Mouse (Mus musculus) yolk sac, embryonic 10.5 days (tissue): ENCODE results near the gene Gm15517.
A peak's percentile ranks its signal among the peaks of the same experiment; 100 is the strongest.

Experiments used
- DNase-seq: peaks from one replicate; pipeline ENCODE4 v3.0.0-alpha.2; 2017; ENCODE audit warnings: low spot score

Gm15517 gene

DNA sequence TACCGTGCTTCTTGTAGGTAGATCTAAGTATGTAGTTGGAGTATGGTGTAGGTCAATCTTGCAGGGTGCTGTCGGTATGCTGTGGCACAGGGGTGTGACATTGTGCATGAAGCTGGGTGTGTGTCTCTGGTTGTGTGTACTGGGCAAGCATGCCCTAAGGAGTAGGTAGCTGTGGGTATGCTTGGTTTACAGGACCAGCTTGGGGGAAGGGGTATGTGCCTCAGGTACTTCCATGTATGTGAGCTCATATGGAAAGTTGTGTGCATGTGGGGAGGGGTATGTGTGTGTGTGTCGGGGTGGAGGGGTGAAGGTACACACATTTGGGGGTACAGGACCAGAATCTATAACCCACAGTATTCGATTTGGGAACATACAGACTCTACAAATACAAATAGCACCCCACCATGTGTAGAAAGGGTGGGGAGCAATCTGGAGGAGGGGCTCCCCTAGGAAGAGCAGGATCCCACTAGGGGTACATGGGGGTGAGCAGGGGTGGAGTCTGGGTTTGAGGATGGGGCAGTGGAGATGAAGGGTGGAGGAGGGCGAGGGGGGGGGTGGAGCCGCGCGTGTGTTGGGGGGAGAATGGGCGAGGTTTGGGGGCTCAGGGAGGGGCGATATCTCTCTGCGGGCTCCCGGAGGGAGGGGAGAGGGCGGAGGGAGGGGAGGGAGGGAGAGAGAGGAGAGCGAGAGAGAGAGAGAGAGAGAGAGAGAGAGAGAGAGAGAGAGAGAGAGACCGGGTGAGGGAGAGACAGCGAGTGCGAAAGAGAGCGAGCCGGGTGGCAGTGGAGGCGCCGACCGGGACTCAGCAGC is 48.4 kb downstream of the Gm15517 start, which contains the start of gene Shank1:
Gene Shank1, plus strand, starts transcription at position 779 of the 810 bp plus-strand sequence.
- DNase-seq: no peak

DNA sequence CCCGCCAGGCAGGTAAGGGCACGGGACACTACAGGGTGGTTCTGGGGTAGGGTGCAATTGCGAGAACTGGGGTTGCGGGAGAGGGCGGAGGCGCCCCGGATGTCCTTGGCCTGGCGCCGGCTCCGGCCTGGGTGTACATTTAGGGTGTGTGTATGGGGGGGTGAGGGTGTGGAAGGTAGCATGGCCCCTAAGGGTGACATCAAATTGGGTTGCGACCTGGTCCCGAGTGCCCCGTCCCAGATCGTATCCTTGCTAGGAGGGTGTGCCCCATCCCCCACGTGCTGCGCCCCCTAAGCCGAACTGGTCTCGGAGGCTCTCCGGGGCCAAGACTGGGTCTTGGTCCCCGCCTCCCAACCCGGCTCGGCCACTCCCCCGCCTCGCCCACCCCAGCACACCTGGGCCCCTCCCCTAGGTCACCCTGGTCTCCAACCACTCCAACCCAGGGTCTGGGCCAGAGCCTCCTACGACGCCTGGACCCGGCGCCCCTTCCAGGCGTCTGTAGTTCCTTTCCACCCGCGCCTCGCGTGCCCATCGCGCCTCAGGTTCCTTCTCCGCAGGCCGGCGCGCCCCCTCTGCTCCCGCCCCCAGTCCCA is 49.1 kb downstream of the Gm15517 start:
- DNase-seq: peak; percentile 9

DNA sequence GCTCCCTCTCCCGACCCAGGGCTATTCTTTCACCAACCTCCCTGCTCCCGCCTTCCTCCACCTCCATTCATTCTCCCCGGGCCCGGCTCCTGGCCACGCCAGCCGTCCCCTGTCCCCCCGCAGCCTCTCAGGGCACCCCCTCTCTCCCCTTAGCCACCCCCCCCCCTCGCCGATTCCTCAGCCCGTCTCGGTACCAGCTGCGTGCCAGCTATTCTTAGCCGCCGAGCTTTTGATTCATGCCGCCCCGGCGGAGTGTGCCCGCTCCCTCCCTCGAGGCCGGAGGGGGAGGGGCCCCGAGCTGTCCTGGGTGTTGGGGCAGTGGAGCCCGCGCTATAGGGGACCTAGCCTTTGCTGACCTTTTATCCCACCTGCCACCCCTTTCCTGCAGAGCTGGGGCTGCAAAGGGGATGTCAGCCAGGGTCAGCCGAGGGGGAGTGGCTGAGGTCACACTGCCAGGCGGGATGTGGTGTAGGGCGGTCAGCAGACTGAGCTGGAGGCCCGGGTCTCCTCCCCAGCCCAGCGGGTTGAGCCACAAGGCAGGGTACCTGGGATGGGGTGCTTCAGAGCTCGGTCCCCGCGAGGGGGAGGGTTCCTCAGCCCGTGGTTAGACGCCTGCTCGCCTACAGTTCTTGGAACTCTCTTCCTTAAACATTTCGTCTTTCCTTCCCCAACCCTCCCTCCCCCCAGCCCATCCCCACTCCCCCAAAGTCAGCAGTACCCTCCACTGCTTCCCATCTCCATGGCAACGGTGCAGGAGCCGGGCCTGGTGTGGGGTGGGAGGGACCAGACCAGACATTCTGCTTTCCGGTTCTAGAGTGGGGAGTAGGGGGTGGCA is 49.8 kb downstream of the Gm15517 start:
- DNase-seq: peak; percentile 9
